Mouse (Mus musculus): ENCODE data around the gene Mcf2l.

Mcf2l gene

GRCm38 (mm10) chr8:12951051-12951630 lies 77.5 kb downstream of the Mcf2l start:
- peak; percentile 55 for DNase-seq (ENCODE audit: low spot score)

GRCm38 (mm10) chr8:12952699-12953098 lies 79.1 kb downstream of the Mcf2l start:
- DNase-seq (ENCODE audit: low spot score) = no peak

- no peak for DNase-seq (ENCODE audit: low spot score)
Measured at GRCm38 (mm10) chr8:12955362-12955879, 81.8 kb downstream of the Mcf2l start.

- DNase-seq (ENCODE audit: low spot score) = no peak
Measured at GRCm38 (mm10) chr8:12955880-12956279, 82.3 kb downstream of the Mcf2l start.

- DNase-seq (ENCODE audit: low spot score) = no peak
Measured at GRCm38 (mm10) chr8:12956941-12957340, 83.3 kb downstream of the Mcf2l start.

GRCm38 (mm10) chr8:12957419-12957818 lies 83.8 kb downstream of the Mcf2l start:
- no peak for DNase-seq (ENCODE audit: low spot score)

GRCm38 (mm10) chr8:12960609-12961008 lies 87.0 kb downstream of the Mcf2l start:
- no peak for DNase-seq (ENCODE audit: low spot score)

- DNase-seq (ENCODE audit: low spot score) = no peak
Measured at GRCm38 (mm10) chr8:12961211-12961610, 87.6 kb downstream of the Mcf2l start.

- no peak for DNase-seq (ENCODE audit: low spot score)
Measured at GRCm38 (mm10) chr8:12961821-12962534, 88.4 kb downstream of the Mcf2l start.

- no peak for DNase-seq (ENCODE audit: low spot score)
Measured at GRCm38 (mm10) chr8:12962541-12963380, 89.2 kb downstream of the Mcf2l start.

- no peak for DNase-seq (ENCODE audit: low spot score)
Measured at GRCm38 (mm10) chr8:12976290-12976689, 102.7 kb downstream of the Mcf2l start.

GRCm38 (mm10) chr8:12976723-12977122 lies 103.1 kb downstream of the Mcf2l start:
- no peak for DNase-seq (ENCODE audit: low spot score)

GRCm38 (mm10) chr8:12977325-12977724 lies 103.7 kb downstream of the Mcf2l start:
- no peak for DNase-seq (ENCODE audit: low spot score)

- no peak for DNase-seq (ENCODE audit: low spot score)
Measured at GRCm38 (mm10) chr8:12978308-12978707, 104.7 kb downstream of the Mcf2l start.

GRCm38 (mm10) chr8:12978726-12979125 lies 105.1 kb downstream of the Mcf2l start:
- DNase-seq (ENCODE audit: low spot score) = peak; percentile 26

- DNase-seq (ENCODE audit: low spot score) = no peak
Measured at GRCm38 (mm10) chr8:12983681-12984467, 110.3 kb downstream of the Mcf2l start.

- no peak for DNase-seq (ENCODE audit: low spot score)
Measured at GRCm38 (mm10) chr8:12984601-12985243, 111.1 kb downstream of the Mcf2l start.

GRCm38 (mm10) chr8:12985259-12985658 lies 111.7 kb downstream of the Mcf2l start:
- DNase-seq (ENCODE audit: low spot score) = no peak

- DNase-seq (ENCODE audit: low spot score) = no peak
Measured at GRCm38 (mm10) chr8:12987571-12987970, 114.0 kb downstream of the Mcf2l start.

- DNase-seq (ENCODE audit: low spot score) = no peak
Measured at GRCm38 (mm10) chr8:12988722-12989430, 115.3 kb downstream of the Mcf2l start.

- no peak for DNase-seq (ENCODE audit: low spot score)
Measured at GRCm38 (mm10) chr8:12991411-12991810, 117.8 kb downstream of the Mcf2l start.
